Mouse (Mus musculus): ENCODE results near the gene Nfic.
"Not testable (repeated sequence)": the region's sequence is repeated elsewhere in the genome, so short reads cannot be mapped to it uniquely, and the experiment has no call there.

Gene Nfic

GRCm38 (mm10) chr10:81460951-81461350, 5.5 kb upstream of the Nfic start:
- no peak for DNase-seq (ENCODE audit: low spot score in 2 of 2)

DNA sequence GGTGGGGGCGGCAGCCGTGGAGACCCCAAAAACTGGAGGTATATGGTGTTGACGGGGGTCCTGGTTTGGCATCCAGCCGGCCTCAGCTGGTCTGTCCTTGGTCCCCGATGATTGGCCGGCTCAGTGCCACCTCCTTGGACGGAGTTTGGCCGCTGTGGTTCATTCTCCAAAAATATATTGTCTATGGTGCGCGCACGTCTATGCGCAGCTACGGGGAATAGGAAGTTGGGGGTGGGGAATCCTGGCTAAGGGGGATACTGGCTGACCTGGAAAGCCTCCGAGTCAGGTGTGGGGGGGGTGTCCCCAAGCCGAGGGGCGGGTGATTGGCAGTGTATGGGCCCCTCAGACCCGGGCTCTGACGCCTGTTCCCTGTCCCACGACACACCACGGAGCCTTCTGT, 5.0 kb upstream of the Nfic start:
- DNase-seq (ENCODE audit: low spot score in 2 of 2): peak in 1 of 2 experiments; percentile 18

DNA sequence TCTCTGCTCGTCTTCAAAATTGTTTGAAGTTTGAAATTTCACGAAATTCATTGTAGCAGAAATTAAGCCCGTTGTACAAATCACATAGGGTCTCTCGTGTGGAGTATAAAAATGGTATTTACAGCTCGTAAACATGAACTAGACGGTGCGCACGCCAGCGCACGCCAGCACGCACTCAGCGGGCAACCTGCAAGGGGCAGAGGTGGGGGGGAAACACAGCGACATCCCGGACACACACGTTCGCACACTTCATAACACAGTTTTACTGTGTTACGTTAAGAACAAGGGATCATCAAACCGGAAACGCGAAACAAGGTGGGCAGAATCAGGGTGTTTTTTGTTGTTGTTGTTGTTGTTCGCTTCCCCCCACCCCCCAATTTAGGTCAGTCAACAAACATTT, 4.0 kb upstream of the Nfic start:
- no peak for DNase-seq (ENCODE audit: low spot score in 2 of 2)

DNA sequence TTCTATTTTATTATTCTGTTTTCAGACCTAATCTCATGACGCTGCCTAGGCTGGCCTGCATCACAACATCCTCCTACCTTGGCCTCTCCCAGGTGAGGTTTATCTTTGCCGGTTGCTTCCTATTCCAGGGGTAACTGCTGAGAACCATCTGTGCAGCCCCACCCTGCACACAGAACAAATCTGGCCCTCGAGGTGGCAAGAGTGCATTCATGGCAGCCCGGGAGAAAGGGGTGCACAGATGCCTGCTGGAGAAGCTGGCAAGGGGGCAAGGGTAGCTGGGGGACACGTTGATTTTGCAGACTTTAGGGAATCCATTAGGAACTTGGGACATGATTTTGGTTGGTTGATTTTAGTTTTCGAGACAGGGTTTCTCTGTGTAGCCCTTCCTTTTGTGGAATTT, 2.8 kb upstream of the Nfic start:
- no peak for DNase-seq (ENCODE audit: low spot score in 2 of 2)

GRCm38 (mm10) chr10:81457624-81458023, 2.2 kb upstream of the Nfic start:
- DNase-seq (ENCODE audit: low spot score in 2 of 2): peak in 1 of 2 experiments; percentile 18

DNA sequence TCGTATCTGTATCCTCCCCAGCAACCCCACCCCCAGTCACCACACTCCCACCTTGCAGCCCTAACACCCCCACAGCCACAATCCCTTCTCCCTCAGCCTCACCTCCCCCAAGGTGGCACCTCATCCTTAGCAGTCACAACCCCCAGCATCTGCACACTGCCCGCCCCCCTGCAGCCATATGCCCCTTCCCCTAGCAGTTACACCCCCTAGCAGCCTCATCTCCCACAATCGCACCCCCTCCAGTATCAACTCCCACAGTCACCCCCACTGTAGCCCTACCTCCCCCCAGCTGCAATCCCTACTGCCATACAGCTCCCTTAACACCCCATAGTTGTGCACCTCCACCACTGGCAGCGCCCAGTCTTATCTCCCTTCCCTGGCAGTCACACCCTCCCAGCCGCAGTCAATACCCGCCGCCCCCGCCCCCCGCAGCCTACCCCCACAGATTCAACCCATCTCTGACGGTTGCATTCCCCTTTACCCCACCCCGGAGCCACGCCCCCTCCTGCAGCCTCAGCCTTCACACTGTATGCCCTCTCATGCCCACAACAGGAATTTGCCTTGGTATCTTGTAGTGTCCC, 1.6 kb upstream of the Nfic start:
- no peak for DNase-seq (ENCODE audit: low spot score in 2 of 2)

DNA sequence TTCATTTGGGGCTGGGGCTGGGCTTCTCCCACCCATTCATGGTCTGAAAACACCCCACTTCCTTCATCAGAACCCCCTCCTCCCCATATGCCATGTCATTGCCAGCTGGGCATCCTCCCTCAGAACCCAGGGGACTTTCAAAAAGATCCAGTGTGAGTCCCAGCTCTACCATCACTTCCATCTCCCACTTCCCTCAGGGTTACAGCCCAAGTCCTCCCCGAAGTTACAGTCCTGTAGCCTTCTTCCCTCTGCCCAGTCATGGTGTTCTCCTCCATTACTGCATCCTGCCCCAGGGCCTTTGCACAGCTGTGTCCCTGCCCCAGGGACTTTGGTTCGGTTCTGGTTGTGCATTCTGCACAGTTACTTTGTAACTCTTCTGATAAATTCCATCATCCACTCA, 1.3 kb downstream of the Nfic start:
- peak in 1 of 2 experiments; percentile 19 for DNase-seq (ENCODE audit: low spot score in 2 of 2)

DNA sequence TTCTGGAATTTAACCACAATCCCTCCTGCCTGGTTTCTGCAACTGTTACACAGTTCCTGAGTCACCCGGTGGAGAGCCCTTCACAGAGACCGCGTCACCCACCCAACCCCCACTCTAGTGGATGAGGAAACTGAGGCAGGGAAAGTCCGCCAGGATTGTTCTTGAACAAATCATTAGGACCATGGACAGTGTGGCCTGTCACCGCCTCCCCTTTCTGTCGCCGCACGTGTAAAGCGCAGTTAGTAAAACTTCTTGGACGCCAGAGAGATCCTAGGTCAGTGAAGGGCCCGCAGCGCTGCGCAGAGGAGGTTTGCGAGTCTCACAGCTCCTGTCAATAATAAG, 2.5 kb downstream of the Nfic start:
- no peak for DNase-seq (ENCODE audit: low spot score in 2 of 2)

DNA sequence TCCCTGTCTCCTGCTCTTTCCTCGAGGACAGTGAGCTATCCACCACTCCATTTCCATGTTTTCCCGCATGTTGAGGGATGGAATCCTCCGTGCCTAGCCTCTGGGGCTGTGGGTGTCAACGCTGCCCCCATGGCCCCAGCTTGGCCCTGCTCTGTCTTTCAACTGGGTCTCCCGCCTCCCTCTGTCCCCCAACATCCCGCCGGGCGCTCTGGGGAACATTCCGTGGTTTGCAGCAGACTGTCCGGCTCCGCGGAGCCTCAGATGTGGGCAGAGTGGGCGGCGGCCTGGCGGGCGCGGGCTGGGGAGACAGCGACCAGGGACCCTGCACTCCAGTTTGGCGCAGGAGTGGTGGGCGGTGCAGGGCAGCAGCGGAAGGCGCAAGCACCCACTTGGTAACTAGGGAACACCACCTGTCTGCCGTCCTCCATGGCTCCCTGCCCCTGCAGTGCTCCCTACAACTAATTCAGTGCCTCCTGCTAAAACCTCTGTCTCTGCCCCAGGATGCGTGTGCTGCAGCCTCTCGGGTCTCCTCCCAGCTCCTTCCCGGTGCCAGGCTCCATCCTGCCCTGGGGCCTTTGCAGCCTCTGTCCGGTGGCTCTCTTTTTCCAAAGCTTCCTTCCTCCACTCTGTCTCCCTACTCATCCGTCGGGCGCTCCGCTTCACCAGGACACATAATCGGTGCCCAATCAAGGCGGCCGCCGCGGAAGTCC, 3.0 kb downstream of the Nfic start:
- peak; percentile 3 to 18 for DNase-seq (ENCODE audit: low spot score in 2 of 2)

DNA sequence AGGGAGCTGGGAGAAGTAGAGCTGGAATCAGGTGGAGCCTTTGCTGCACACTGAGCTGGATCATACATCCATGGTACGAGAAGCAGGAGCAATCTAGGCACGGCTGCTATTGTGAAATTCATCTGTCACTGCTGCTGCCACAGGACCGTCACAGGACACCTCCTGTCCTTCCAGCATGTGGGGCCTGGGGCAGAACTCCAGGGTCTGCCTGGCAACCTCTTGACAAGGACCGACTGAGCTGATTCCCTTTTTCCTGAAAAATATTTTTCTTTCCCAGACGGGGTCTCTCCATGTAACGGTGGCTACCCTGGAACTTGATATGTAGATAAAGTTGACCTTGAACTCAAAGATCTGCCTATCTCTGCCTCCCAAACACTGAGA, 4.1 kb downstream of the Nfic start:
- DNase-seq (ENCODE audit: low spot score in 2 of 2): no peak

DNA sequence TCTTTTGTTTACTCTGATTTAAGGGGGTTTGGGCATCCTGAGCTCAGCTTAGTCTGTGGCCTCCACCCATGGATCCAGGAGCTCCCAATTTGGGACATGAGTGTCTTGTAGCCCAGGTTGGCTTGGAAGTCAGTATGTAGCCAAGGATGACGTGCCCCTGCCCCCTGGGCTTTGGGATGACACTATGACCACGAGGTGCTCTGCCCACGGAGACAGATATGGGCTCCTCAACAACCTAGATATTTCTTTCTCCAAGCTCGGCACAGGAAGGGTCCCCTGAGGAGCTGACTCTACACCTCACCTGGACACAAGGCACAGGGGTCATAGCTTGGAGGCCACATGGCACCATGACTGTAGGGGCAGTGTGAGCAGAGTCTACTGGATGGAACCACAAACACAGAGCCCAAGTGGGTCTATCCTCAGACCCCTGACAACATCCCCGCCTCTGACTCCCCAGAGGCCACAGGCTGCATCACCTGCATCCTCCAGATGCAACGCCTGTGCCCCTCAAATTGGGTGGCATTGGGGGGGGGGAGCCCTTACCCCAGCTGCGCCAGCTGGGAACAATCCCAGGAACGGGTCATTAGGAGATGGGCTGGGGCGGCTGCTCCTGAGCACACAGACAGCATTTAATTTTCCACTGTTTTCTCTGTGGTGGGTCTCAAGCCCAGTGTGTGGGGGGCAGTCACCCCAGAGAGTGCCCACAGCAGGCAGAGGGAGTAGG, 4.6 kb downstream of the Nfic start:
- peak in 1 of 2 experiments; percentile 17 for DNase-seq (ENCODE audit: low spot score in 2 of 2)

DNA sequence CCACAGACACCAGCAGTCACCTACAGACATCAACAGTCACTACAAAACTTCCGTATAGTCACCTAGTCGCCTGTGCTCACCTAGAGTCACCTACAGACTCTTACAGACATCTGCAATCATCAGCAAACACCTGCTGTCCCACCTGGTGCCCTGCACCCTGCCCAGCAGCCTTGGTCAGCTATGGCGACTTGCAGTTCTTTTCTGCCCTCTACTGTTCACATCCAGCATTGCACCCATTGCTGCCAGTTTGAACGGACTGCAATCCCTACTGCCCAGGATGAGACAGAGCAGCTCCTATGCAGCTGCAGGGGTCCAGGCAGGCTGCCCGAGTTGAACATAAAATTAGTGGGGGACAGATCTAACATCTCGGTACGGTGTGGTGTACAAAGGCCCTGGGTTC, 5.3 kb downstream of the Nfic start:
- peak; percentile 73 to 91 for DNase-seq (ENCODE audit: low spot score in 2 of 2)

DNA sequence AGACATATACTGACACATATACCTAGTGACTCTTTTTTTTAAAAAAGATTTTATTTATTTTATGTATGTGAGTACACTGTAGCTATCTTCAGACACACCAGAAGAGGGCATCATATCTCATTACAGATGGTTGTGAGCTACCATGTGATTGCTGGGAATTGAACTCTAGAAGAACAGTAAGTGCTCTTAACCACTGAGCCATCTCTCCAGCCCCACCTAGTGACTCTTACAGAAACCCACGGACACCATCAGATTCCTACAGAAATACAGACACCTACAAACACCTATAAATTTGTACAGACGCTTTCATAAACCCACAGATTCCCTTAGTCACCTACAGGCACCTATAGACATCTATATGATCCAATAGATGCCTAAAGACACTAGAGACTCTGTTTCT, 9.9 kb downstream of the Nfic start:
- DNase-seq (ENCODE audit: low spot score in 2 of 2): not testable (repeated sequence)

- no peak for DNase-seq (ENCODE audit: low spot score in 2 of 2)
Measured at GRCm38 (mm10) chr10:81441019-81441418, 14.4 kb downstream of the Nfic start.

DNA sequence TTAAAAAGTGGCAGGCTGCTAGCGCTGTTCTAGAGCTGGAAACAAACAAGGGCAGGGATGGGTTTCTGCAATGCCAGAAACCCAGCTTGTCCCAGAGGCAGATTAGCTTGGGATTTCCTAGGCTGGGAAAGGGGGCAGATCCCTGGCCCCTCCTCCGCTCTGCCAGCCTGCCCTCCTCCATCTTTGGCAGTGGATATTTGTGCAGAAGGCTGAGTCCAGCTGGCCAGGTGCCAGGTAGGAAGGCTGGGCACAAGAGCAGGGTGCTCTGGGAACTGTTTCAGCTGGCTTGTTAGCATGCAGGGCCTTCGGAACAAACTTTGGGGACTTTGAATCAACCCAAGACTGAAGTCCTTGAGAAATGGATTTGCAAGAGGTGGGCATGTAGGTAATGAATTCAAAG, 20.0 kb downstream of the Nfic start:
- peak; percentile 71 to 91 for DNase-seq (ENCODE audit: low spot score in 2 of 2)

DNA sequence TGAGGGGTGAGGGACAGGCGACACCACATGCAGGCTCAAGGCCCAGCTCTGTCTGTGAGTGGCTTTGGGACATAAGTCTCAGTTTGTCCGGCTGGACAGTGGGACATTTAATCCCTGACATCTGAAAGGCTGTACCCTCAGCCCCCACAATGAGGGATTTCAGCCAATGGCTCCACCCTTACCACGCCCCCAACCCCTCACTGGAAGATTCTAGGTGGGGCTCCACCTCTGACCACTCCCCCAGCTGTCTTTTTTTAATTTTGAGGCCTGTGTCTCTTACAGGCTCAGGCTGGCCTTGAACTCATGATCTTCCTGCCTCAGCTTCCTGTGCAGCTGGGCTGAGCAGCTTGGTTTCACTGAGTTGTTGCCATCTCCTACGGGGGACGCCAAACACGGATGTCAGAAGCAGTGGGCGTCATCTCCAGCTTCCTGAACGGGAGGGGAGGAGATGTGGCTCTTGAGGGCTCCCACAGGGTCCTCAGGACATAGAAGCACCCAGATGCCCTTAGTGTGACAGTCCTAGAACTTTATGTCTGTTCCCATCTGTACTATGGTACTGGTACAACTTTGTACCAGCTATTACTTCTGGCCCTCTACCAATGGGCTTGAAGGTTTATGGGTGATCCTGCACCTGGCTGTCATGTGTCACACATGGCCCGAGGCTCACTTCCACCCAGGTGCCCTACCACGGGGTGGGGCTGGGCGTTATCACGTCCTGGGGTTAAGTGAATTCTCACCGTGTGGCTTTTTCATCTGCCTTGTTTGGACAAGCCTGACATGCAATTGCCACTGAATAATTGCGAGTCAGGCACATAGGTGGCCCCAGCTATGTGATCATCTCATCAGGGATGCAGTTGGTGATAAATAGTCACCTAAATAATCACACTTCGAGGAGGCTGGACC, 20.8 kb downstream of the Nfic start:
- peak; percentile 4 to 14 for DNase-seq (ENCODE audit: low spot score in 2 of 2)

DNA sequence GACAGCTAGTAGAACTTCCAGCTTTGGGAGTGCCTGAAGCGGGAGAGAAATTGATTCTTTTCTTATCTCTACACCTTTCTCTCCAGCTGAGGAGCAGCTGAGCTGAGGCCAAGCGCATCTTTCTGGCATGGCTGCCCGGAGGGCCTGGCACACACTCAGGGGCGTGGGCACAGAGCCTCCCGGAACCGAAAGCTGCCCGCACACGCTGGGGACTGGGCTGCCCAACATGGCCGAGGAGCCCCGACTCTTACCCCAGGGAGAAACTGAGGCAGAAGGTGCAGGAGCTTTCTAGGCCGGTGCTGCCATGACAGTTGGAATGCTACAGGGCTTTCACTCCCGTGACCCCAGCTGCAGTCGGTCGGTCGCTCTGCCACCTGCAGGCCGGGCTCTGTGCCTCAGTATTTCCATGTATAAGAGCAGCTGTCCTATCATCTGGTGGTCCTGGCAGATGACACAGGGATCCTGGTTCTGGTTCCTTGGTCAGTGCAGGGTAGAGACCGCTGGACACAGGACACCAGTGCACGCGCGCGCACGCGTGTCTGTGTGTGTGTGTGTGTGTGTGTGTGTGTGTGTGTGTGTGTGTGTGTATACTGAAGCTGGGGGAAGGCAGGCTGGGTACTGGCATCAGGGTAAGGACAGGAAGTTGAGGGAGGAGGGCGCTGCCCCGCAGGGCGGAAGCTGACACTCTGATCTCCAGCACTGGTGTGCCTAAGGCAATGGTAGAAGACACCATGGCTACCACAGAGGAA, 21.7 kb downstream of the Nfic start:
- DNase-seq (ENCODE audit: low spot score in 2 of 2): peak; percentile 23 to 54

GRCm38 (mm10) chr10:81432868-81433262, 22.6 kb downstream of the Nfic start:
- peak; percentile 76 to 88 for DNase-seq (ENCODE audit: low spot score in 2 of 2)

DNA sequence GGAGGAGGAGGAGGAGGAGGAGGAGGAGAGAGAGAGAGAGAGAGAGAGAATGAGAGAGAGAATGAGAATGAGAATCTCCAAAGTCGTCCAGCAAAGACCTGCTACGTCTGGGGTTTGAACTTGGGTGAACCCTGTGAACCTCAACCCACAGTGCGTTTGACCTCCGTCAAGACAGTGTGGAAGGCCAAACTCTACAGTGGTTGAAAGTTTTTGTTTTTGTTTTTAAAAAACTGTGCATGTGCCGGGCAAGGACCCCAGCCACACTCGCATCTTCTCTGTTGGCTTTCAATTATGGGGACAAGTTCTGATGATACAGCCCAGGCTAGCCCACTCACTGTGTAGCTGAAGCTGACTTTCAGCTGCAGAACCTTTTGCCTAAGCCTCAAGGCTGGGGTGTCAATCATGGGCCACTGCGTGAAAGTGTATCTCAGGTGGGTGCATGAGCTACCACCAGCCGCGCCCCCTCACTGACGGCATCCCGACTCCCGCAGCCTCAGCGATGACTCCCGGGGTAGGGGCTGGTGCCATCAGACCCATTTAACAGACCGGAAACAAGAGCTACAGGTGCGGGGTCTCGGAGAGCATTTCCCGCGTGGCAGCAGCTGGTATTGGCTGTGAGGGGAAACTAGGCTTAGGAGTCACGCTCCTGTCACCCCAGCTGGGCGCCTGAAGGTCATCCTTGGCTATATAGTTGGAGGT, 23.1 kb downstream of the Nfic start:
- DNase-seq (ENCODE audit: low spot score in 2 of 2): peak in 1 of 2 experiments; percentile 13

DNA sequence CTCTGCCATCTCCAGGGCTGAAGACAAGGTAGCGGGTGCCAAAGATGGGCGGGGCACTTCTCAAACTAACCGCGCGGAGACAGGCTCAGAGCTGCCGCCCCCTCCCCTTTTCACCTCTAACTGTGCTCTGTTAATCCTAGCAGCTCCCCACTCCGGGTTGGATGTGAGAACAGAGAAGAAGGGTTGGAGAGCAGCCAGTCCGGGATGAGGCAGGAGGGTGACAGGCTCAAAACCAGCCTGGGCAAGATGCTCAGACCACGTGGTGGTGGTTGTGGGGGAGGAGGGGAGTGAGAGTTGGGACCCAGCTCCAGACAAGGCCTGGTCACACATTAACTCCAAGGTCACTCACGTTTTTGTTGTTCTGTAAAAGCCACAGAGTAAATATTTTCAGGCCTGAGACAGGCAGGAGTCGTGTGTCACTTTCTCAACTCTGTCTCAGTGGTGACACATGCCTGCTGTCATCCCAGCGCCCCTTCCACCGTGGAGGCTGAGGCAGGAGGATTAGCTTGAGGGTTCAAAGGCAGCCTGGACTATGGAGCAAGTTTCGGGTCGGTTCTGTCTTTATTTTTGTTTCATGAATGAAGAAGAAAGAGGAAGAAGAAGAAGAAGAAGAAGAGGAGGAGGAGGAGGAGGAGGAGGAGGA, 23.8 kb downstream of the Nfic start:
- peak; percentile 21 to 47 for DNase-seq (ENCODE audit: low spot score in 2 of 2)
